Mouse (Mus musculus) embryonic stem cell, embryonic (primary cell): ENCODE measurements at regions not wholly inside any gene's neighbourhood (a gene's known extent, or its start where the extent isn't known, plus 50 kb on each side); places are given as distances from the start of the nearest gene placed in this dataset.

Experiments used
- CTCF ChIA-PET, 4 experiments: fragments of 300-600 bp in 2 of 4; fragments of 350-600 bp in 2 of 4; sonication (Branson Sonifier 250); formaldehyde crosslinking; loops; one replicate each; lab custom pipeline; 2022; ENCODE audit warnings: inconsistent platforms in 2 of 4; lab: Charles Lee
- POLR2A ChIA-PET, 4 experiments: fragments of 300-600 bp in 2 of 4; fragments of 350-600 bp in 2 of 4; sonication (Branson Sonifier 250); formaldehyde crosslinking; loops; one replicate each; lab custom pipeline; 2022; ENCODE audit warnings: antibody characterized with exemption in 4 of 4, inconsistent platforms in 1 of 4; lab: Charles Lee

DNA sequence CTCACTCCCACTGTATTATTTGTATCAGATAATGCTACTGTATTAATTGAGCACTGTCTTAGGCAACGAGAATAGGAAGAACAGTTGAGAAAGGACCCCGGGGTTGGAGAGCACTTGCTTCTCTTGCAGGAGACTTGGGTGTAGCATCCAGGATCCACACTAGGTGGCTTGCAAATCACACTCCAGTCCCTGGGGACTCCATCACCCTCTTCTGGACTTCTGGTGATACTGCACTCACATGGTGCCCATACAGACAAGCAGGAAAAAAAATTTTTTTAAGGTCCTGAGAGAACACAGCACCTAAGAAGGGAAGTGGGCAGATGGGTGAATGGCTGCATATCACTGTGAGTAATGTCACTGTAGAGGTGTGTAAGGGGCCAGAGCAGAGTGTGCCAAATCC is 273.8 kb downstream of the 1500009L16Rik start:
- ChIA-PET POLR2A (no interaction called here), CTCF (no interaction called here)

DNA sequence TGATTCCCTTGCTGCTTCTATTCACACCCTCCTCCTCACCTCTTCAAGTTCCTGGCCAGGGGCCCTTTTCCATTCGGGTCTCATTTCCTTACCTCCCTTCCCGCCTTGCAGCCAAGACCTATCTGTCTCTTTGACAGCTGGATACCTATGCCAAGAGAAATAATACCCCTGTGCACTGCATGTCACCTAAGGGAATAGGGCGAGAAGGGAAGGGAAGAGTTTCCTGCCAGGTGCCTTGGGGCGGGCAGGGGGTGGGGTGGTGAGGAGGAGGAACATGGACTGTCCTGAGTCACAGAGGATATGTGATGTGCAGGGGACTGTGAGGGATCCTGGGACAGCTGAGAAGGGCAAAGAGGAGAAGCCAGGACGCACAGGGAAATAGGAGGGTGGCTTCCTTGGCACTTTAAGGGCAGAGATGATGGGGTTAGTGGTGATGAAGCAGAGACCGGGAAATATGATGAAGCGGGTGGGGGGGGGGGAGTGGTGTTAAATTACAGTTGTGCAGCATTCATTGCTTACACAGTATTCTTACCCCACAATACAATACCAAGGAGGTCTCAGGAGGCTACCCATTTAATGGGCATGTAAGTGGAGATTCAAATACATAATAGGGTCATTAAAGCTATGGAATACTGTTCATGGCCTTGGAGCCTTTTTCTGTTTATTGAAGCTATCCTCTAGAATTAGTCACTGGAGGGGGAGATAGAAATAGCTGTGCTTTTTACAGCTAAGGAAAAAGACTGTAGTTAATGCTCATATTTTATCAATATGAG is 278.0 kb downstream of the 1500009L16Rik start:
- ChIA-PET CTCF (interaction anchor here in 2 of 4 experiments (1.0 to 1.2 kb wide), 2 partner anchors 20 kb away, joined by 3 read pairs; no protein-coding TSS in a partner anchor), POLR2A (interaction anchor here in 1 of 4 experiments (0.5 kb wide), 1 partner anchor 65 kb away, joined by 3 read pairs; no protein-coding TSS in a partner anchor)

DNA sequence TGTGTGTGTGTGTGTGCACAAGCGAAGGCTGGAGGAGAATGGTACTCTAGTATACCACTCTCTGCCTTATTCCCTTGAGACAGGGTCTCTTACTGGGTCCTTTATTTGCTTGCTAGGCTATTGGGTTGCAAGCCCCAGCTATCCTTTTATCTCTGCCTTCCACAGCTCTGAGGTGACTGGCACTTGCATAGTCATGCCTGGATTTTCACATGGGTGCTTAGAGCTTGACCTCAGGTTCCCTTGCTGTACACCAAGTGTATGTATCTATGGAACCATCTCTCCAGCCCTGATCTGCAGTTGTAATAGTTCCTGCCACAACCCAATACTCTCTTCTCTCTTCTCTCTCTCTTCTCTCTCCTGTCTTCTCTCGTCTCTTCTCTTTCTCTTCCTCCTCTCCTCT is 280.1 kb downstream of the 1500009L16Rik start:
- CTCF ChIA-PET, result no interaction called here
- POLR2A ChIA-PET, result interaction anchor here in 1 of 4 experiments (0.7 kb wide), 1 partner anchor 295 kb away, joined by 3 read pairs; no protein-coding TSS in a partner anchor

DNA sequence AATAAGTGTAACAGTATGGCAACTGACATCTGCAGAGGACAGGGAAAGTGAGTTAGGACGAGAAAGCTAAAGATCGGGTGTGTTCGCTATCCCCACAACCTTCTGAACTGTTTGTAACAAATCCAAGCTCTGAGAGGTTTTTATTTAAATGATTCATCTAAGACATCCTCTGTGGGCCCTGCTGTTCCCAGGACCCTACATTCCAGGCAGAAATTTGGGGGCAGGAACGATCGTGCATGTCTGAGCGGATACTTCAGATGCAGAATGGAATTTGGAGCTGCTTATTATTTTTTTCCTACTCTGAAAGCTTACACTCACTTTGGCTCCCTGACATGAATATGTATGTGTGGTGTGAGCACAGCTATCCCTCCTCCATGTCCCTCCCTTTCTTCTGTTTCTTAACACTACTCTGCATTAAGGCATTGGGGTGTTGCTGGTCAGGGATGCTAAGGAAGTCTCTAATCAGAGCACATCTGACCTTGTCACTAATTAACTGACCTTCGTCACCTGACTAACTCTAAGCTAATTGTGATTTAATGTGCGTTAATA is 281.0 kb downstream of the 1500009L16Rik start:
- POLR2A ChIA-PET, result no interaction called here
- CTCF ChIA-PET, result no interaction called here

DNA sequence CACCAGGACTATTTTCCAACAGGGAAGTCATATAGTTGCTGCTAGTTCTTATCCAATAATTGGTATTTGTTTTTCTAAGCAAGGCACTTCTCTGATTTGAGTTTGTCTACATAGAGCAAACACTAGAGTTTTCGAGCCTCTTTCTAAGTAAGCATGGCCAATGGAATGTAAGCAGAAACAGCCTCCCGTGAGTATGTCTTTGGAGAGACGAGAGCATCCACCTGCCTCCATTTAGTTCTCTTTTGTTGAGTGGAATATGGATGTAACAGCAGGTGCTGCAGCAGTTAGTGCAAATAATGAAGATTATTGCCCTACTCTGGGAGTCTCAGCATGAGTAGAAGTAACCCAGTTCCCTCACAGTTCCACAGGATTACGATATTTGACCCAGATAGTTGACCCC is 286.3 kb downstream of the 1500009L16Rik start:
- ChIA-PET POLR2A (no interaction called here), CTCF (interaction anchor here in 1 of 4 experiments (2.2 kb wide), 1 partner anchor 11 kb away, joined by 6 read pairs; no protein-coding TSS in a partner anchor)

DNA sequence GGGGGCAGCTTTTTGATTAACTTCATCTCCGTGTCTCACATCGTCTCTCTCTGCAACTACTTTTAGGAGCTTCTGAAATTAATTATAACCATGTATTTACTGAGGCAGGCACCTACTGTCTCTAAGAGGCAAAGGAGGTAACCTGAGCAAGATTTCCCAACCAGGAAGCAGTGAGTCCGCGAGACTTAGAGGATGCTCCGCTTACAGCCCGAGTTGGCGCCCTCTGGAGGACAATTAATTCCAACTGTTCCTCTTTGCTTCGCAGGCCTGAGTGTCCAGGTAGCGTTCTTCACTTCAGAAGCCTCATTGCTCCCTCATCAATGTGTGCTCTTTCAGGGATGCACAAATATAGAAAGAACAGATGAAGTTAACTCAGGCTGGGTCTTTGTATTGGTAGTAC is 296.7 kb downstream of the 1500009L16Rik start:
- ChIA-PET CTCF (interaction anchor here in 3 of 4 experiments (0.6 to 3.0 kb wide), 14 partner anchors 9 to 701 kb away, joined by 3 to 17 read pairs (median 3); partner anchors contain the start of gene Nuak1 (in 1 of the 3)), POLR2A (no interaction called here)

DNA sequence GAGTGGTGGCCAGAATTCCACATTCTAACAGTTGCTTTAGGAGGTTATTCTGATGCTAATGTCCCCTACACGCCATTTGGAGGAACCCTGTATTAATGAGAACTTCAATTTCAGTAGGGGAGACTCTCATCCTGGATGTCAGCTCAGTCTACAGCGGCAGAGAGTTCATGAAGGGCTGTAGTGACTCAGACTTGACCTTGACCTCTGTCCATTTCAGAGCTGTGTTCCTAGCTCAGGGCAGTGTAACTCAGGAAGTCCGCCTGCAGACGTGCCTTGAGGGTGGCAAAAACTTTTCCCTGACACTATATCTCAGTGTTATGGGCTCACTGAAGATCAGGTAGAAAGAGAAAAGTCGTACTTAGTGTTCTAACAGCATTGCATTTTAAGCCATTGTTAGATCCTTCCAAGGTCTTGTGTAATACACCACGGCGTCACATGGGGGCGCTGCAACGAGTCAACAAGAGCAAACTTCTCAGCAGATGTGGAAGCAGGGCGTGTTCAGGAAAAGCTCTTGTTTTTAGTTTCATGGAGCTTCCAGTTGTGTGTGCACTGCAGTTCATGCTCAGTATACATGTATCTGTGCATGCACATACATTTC is 297.5 kb downstream of the 1500009L16Rik start:
- ChIA-PET POLR2A (interaction anchor here in 3 of 4 experiments (0.6 to 1.0 kb wide), 3 partner anchors 9 to 296 kb away, joined by 3 to 5 read pairs (median 3); no protein-coding TSS in a partner anchor), CTCF (interaction anchor here (0.6 to 3.0 kb wide), 37 partner anchors 8 to 701 kb away, joined by 3 to 17 read pairs (median 3); partner anchors contain the start of gene Nuak1 (in 1 of the 4))

DNA sequence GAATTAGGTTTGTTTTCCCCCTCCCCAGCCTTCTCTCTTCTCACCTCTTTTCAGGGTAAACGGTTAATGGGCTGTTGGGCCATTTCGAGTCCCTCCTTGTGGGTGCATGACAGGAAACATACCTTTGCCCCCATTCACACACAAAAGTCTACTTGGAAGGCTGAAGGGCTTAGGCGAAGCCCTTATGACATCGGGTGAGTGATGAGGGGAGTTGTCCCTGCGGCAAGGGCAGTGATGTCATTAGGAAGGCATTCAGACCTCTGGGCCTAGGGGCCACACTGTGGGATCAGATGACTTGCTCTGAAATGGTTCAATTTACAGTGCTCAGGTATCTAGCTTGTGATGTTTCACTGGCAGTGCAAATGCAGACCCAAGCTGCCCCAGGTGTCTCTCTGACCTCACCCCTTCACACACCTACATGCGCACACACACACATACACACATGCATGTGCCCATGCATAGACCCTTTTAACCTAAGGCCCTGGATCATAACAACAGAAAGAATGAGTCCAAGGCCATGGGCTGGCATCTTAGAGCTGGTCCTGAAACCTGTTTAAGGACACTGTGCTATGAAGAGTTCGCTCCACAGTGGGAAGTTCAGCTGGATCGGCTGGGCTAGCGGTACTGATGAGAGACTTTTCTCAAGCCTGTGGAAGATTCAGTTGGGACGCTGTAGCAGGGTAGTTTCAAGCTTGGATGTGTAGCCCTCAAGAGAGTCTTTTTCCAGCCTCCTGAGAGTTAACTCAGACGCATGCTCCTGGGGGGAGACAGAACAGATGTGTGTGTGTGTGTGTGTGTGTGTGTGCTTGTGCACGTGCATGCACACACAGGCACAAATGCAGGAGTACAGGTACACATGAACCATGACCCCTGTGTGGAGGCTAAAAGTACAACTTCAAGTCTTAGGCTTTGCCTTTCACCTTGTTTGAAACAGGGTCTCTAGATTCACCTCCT is 298.8 kb downstream of the 1500009L16Rik start:
- CTCF ChIA-PET, result interaction anchor here in 2 of 4 experiments (0.7 to 3.0 kb wide), 5 partner anchors 12 to 417 kb away, joined by 3 to 17 read pairs (median 6); partner anchors contain the start of gene Nuak1 (in 1 of the 2)
- POLR2A ChIA-PET, result interaction anchor here in 2 of 4 experiments (0.6 kb wide), 2 partner anchors 13 to 141 kb away, joined by 3 read pairs; no protein-coding TSS in a partner anchor

DNA sequence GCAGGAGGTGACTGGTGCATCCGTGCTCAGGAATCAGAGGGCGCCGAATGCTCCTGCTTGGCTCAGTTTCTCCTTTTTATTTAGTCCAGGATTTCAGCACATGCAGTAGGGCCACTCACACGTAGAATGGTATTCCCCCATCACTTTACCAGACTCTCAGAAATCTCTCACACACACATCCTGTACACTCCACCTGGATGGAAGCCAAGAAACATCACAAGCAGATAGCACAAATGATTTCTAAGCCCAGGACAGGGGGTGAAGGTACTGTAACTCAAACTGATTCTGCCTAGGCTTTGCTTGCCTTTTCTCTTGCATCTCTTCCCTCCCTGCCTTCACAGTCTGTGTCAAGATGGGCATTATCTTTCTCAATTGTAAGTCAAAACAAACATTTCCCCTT is 301.6 kb downstream of the 1500009L16Rik start:
- CTCF ChIA-PET, result no interaction called here
- POLR2A ChIA-PET, result interaction anchor here in 1 of 4 experiments (0.7 kb wide), 1 partner anchor 851 kb away, joined by 5 read pairs; no protein-coding TSS in a partner anchor

DNA sequence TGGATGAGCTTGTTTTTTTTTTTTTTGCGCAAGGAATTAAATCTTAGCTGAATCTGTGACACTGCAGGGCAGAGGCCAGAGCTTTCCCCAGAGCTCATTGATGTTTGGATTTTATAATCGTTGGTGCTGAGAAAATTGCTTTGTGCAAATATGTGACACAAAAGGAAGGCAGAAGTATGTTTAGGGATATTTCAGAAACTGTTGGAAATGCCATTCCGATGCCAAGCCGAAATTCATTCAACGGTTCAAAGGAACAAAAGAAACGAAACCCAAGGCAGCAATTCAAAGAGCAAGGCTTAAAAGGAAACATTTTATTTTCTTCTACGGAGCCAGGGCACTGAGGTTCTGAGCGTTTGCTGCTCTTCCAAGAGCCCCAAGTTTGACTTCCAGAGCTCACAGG is 302.2 kb downstream of the 1500009L16Rik start:
- ChIA-PET CTCF (no interaction called here), POLR2A (interaction anchor here in 1 of 4 experiments (0.6 to 0.7 kb wide), 2 partner anchors 852 to 869 kb away, joined by 4 to 5 read pairs; no protein-coding TSS in a partner anchor)

DNA sequence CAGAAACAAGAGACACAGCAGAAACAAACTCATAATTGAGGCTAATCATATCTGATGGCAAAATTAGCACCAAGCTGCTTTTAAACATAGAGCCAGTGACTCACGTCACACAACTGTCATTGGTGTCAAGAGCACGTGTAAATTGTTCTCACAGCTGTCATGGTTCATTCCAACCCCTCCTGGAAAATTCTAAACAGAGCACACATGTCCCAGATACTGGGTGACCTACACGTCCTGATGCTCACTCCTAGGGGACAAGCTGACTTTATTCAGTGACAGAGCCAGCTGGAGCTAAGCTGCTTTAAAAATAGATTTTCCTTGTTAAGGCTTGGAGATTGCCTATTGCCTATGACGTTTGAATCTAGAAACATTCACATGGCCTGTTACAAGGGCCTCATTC is 304.1 kb downstream of the 1500009L16Rik start:
- ChIA-PET POLR2A (interaction anchor here in 1 of 4 experiments (0.6 kb wide), 1 partner anchor 678 kb away, joined by 4 read pairs; no protein-coding TSS in a partner anchor), CTCF (no interaction called here)

DNA sequence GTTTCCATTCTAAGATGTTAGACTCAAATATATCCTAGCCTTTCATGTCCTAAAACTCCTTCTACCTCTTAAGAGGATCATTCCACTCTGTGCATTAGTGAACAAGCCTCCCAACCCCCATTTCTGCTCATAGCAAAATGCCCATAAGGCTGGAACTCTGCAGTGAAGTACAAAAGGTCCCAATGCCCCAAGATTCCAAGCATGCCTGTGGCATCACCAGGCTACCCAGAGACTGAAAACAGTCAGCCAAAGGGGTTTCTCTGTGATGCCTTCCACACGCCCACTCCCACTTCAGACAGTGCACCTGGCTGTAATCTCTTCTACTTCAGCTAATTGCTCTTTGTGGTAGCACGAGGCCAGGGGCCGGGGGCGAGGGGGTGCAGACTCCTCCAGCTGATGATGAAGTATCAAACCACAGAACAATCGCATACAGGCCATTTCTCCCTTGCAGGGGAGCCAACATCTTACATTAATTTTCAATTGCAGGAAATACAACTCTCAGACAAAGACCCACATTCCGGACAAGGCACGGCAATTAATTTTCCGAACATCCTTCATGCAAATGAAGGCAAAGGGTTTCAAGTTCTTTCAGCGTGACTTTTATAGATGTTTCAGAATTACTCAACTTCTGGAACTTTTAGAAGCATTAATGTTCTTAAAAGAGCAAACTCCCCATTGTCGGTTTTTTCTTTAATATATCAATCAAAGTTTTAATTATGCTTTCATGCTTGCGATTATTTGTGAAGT is 313.6 kb downstream of the 1500009L16Rik start:
- CTCF ChIA-PET, result no interaction called here
- POLR2A ChIA-PET, result no interaction called here

DNA sequence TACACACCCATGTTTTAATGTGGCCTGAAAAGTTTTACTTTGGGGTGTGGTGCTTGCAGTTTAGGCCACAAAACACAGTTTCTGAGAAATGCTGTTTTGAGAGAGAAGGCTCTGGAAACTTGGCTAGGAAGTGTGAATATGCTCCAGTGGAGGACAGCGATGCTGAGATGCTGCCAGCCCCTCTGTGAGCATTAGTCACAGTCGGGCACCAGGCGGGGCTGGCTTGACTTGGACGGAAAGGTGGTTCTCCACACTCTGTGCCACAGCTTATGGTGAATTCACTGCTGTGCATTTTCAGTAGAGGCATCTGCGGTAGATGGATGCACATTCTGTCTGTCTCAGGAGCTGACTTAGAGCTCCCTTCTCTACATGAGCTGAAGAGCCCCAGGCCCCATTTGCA is 326.0 kb downstream of the 1500009L16Rik start:
- ChIA-PET CTCF (no interaction called here), POLR2A (interaction anchor here in 1 of 4 experiments (1.1 kb wide), 1 partner anchor 21 kb away, joined by 3 read pairs; no protein-coding TSS in a partner anchor)

DNA sequence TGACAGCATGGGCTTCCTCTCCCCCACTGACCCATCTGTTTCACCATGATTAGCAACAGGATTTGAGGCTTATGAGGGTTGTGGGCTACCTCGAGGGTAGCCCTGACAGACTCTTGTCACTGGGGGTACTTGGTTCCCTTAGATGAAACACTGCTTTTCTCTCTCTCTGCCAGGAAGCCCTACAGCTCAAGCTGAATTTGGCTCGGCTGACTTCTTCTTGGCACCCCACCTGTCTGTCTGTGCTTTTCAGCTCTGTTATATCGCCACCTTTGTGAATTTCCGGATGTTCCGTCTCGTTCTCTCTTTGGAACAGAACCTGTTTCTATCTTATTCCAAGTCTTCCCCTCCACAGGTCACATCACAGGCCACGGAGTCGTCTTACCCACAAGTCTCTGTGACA is 330.0 kb downstream of the 1500009L16Rik start:
- ChIA-PET POLR2A (no interaction called here), CTCF (interaction anchor here in 1 of 4 experiments (0.8 kb wide), 1 partner anchor 32 kb away, joined by 3 read pairs; no protein-coding TSS in a partner anchor)

DNA sequence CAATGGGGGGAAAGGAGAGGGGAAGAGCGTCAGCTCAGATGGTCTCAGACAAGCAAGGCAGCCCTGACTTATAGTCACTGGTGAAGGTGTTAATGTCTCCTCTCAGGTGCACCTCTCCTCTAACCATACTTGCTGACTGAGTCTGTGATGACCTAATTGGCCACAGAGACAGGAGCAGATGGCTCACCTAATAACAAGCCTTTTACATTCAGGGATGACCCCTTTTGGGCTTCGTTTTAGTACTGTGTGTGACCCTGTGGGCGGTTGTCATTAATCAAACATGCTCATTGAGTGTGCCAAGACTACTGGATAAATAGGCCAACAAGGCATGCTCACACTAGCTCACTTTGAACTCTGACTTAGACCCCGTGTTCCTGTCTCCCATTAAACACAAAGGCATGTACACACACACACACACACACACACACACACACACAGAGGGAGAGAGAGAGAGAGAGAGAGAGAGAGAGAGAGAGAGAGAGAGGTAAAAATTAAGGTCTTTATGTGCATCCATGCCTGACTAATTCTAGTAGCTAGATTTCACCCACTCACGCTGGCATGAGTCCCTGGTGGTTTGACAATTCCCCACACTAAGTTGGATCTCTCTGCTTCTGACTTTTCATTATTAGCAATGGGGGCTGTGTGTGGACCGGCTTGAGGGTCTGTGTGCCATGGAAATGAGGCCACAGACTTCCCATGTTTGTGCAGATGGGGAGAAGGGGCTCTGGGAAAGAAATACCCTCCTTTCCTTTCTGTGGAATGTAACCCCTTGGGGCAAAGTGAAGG is 332.1 kb downstream of the 1500009L16Rik start:
- CTCF ChIA-PET, result interaction anchor here in 1 of 4 experiments (0.6 kb wide), 2 partner anchors 9 to 224 kb away, joined by 5 to 6 read pairs; no protein-coding TSS in a partner anchor
- POLR2A ChIA-PET, result interaction anchor here in 1 of 4 experiments (0.8 kb wide), 2 partner anchors 161 to 382 kb away, joined by 3 to 5 read pairs; no protein-coding TSS in a partner anchor
